Comparison of ENCODE assay signal across 28 mouse cellular contexts in the genomic region with DNA sequence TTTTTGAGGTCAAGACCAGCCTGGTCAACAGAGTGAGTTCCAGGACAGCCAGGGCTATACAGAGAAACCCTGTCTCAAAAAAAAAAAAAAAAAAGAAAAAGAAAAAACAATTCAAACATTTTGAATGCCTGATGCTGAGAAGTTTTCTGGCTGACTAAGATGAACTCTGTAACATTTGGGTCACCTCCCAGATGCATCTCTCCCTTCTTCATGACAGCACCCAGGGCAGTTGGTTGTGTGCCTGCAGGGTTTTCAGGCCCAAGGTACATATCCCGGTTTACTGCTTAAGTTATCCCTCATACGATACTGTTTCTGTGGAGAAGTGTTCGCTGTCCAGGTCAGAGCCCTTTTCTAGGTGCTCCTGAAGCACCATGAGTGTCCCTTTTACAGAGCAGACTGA.
"Had no signal": no experiment of that assay in that cellular context is flagged by ENCODE, and none has a peak within 500 bp of the region (broad histone marks: within the 10 kb centered on the region; RNA-seq: fewer than 3 reads in every experiment).

No protein-coding gene starts in this region.

- DNase-seq: gastrocnemius, postnatal 14 days; gastrocnemius, postnatal 36 days; heart, adult 11 months; heart, adult 2 months; heart, postnatal 14 days; heart, postnatal 4 days; kidney, adult 18-20 months; kidney, adult 8-10 months; kidney, postnatal 10 days; kidney, postnatal 25 days; kidney, postnatal 4 days; liver, embryonic 13.5 days; liver, postnatal 0 days had no signal

- H3K27ac ChIP-seq: heart, adult 2 months; heart, embryonic 13.5 days; heart, embryonic 15.5 days; hindbrain, embryonic 10.5 days; hindbrain, embryonic 14.5 days; intestine, embryonic 15.5 days; layer of hippocampus, adult 2 months; left cerebral cortex, adult 2 months; limb, embryonic 10.5 days; limb, embryonic 12.5 days; liver, embryonic 13.5 days; liver, embryonic 15.5 days had no signal

- H3K36me3 ChIP-seq: hindbrain, embryonic 10.5 days; intestine, embryonic 15.5 days; limb, embryonic 10.5 days; limb, embryonic 12.5 days had no signal

- H3K9me3 ChIP-seq: heart, embryonic 13.5 days; heart, embryonic 15.5 days; hindbrain, embryonic 10.5 days; intestine, embryonic 15.5 days; limb, embryonic 10.5 days; limb, embryonic 12.5 days; liver, embryonic 13.5 days; liver, embryonic 15.5 days had no signal

- H3K9ac ChIP-seq: heart, embryonic 13.5 days; heart, embryonic 15.5 days; hindbrain, embryonic 14.5 days; intestine, embryonic 15.5 days; liver, embryonic 13.5 days; liver, embryonic 15.5 days; liver, postnatal 0 days had no signal

- H3K27me3 ChIP-seq: heart, embryonic 13.5 days; heart, embryonic 15.5 days; intestine, embryonic 15.5 days; limb, embryonic 12.5 days; liver, embryonic 13.5 days; liver, embryonic 15.5 days had no signal

- ATAC-seq: hindbrain, embryonic 16.5 days; inflammation-experienced regulatory T-cells, adult 6 months; intestine, embryonic 15.5 days; intestine, postnatal 0 days; liver, postnatal 0 days had no signal

- H3K4me3 ChIP-seq: heart, adult 2 months; heart, embryonic 13.5 days; heart, embryonic 15.5 days; hindbrain, embryonic 10.5 days; intestine, embryonic 15.5 days; layer of hippocampus, adult 2 months; left cerebral cortex, adult 2 months; limb, embryonic 10.5 days; limb, embryonic 12.5 days; liver, embryonic 13.5 days; liver, embryonic 15.5 days had no signal

- H3K4me1 ChIP-seq: heart, embryonic 13.5 days; heart, embryonic 15.5 days; hindbrain, embryonic 10.5 days; intestine, embryonic 15.5 days; limb, embryonic 12.5 days had no signal

- H3K4me2 ChIP-seq: heart, embryonic 11.5 days; heart, embryonic 13.5 days; heart, embryonic 15.5 days; hindbrain, embryonic 14.5 days; intestine, embryonic 15.5 days; limb, embryonic 12.5 days; liver, embryonic 11.5 days; liver, embryonic 13.5 days; liver, embryonic 15.5 days had no signal
